Mouse (Mus musculus): ENCODE measurements around the gene Olfr601. TPM values are rescaled to one million over a fixed set of nuclear protein-coding genes. Genes with fewer than 3 reads are reported as not detected.

The Olfr601 gene
- polyA plus RNA-seq (2012), result not detected in 2 replicates

DNA sequence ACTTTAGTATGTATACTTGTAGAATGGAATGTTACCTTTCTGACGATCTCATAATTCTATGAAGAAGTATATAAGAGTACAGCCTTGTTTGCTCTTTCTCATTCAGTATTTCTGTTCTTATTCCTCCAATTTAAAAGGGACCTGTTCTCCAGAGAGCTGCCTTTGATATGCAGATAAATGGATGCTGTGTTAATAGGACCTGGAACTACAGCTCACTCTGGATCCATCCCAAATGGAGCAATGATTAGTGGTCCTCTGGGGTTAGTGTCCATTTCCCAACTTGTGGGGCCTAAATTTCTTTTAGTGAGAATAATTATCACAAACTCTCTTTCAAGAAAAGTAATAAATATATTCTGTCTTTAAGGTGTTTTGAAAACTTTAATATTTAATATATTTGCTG, at the start of gene Olfr601:
TSS of gene Olfr601 (minus strand) at position 101 of the 400 bp plus-strand sequence.

DNA sequence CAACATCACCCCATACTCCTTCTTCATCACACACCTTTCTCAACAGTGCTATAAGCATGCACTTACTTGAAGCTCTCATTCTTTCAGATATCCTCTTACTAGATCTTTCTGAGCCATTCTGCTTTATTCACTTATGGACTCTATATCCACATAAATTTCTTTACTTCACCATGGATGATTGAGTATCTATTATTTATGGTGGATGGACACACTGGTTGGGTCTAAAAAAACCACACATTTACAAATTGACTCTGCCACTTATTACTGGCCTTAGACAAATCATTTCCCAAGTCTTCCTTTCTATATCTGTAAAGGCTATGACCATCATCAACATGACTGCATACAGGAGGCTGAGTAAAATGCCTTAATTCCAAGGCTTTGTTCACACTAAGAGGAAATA, 23.6 kb upstream of the Olfr601 start, which contains the start of gene Olfr603:
TSS of gene Olfr603 (minus strand) at position 101 of the 400 bp plus-strand sequence.

DNA sequence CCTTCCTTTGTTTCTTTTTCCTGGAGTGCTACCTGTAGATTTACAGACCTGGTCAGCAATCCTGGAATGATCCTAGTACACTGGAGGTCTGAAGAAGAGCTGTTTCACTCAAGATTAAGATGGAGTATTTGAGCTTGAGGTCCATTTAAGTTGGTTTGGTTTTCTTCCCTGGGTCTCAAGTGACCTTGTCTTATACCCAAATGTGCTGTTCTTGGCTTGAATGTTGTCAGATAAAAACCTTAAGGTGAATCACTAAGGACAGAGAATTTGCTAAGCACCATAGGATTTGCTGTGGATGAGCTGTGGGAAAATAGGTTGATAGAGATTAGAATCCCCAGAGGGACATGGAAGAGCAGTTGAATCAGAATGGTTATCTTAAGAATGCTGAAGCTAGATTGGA, 12.9 kb downstream of the Olfr601 start, which contains the start of gene Olfr600:
TSS of gene Olfr600 (minus strand) at position 101 of the 400 bp plus-strand sequence.

DNA sequence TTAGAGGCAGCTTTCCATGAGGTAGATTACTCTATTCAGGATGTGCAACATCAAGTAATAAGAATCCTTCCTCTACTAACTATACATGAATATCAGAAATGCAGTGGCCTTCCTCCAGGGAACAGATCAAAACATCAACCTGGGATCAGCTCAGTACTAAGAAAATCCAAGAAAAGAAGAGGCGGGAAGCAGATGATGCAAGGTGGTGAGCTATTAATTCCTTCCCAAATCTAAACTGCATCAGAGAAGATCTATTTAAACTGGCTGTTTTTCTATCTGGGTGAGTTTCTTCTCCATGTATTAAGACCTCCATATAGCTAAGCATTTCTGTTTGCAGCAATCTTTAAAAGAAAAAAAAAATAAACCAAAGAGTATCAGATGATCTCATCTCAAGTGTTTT, 26.8 kb downstream of the Olfr601 start, which contains the start of gene Olfr599:
TSS of gene Olfr599 (plus strand) at position 301 of the 400 bp plus-strand sequence.

DNA sequence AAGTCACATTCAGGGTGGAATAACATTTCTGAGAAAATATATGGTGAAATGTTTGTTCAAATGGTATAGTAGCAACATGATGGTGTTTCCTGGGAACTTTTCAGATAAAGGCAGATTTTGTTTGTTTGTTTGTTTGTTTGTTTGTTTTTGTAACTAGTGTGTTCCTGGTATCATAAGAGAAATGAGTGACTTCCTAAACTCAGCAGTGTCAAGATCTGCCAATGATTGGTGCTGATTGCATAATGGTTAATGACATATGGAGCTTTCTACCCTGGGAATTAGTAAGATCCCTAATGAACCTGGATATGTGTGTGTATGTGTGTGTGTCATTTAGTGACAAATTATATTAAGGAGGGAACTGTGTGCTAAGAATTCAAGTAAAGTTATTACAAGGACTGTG, 39.2 kb downstream of the Olfr601 start, which contains the start of gene Olfr598:
TSS of gene Olfr598 (plus strand) at position 301 of the 400 bp plus-strand sequence.

DNA sequence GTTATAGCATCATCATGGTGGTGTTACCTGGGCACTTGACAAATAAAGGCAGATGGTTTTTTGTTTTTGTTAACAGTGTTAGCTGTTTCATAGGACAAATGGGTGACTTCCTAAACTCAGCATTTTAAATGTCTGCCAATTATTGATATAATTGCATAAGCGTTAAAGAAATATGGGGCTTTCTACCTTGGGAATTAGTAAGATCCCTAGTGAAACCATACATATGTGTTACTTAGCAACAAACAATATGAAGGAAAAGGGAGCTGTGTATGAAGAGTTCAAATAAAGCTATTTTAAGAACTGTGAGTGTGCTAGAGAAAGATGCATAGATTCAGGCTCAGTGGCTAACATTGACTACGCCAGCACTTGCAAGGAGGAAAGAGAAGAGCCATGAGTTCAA, 46.4 kb downstream of the Olfr601 start, which contains the start of gene Olfr597:
TSS of gene Olfr597 (plus strand) at position 301 of the 400 bp plus-strand sequence.

Other genes starting within 250 kb of the Olfr601 start
- gene Olfr586, start 237.0 kb downstream of the Olfr601 start, polyA plus RNA-seq (2012), result not detected in 2 replicates
- not detected in 2 replicates for gene Olfr588-ps1, start 221.8 kb downstream of the Olfr601 start, polyA plus RNA-seq (2012)
- gene Olfr589, start 206.3 kb downstream of the Olfr601 start, polyA plus RNA-seq (2012), result not detected in 2 replicates
- gene Olfr591, start 184.3 kb downstream of the Olfr601 start, polyA plus RNA-seq (2012), result not detected in 2 replicates
- not detected in 2 replicates for gene Olfr592, start 177.9 kb downstream of the Olfr601 start, polyA plus RNA-seq (2012)
- gene Olfr593, start 150.8 kb downstream of the Olfr601 start, polyA plus RNA-seq (2012), result not detected in 2 replicates
- not detected in 2 replicates for gene Olfr594, start 145.7 kb downstream of the Olfr601 start, polyA plus RNA-seq (2012)
- not detected in 2 replicates for gene Usp17ld, start 110.2 kb downstream of the Olfr601 start, polyA plus RNA-seq (2012)
- gene Olfr596, start 57.0 kb downstream of the Olfr601 start, polyA plus RNA-seq (2012), result not detected in 2 replicates
- gene Olfr597, start 46.3 kb downstream of the Olfr601 start, polyA plus RNA-seq (2012), result not detected in 2 replicates
- not detected in 2 replicates for gene Olfr598, start 39.1 kb downstream of the Olfr601 start, polyA plus RNA-seq (2012)
- not detected in 2 replicates for gene Olfr599, start 26.7 kb downstream of the Olfr601 start, polyA plus RNA-seq (2012)
- not detected in 2 replicates for gene Olfr600, start 13.0 kb downstream of the Olfr601 start, polyA plus RNA-seq (2012)
- not detected in 2 replicates for gene Olfr603, start 23.5 kb upstream of the Olfr601 start, polyA plus RNA-seq (2012)
- not detected in 2 replicates for gene Usp17lc, start 52.4 kb upstream of the Olfr601 start, polyA plus RNA-seq (2012)
- not detected in 2 replicates for gene Olfr605, start 82.8 kb upstream of the Olfr601 start, polyA plus RNA-seq (2012)
- not detected in 2 replicates for gene Olfr606, start 86.4 kb upstream of the Olfr601 start, polyA plus RNA-seq (2012)
- gene Olfr607, start 101.5 kb upstream of the Olfr601 start, polyA plus RNA-seq (2012), result not detected in 2 replicates
- not detected in 2 replicates for gene Olfr608, start 107.2 kb upstream of the Olfr601 start, polyA plus RNA-seq (2012)
- not detected in 2 replicates for gene Olfr609, start 135.4 kb upstream of the Olfr601 start, polyA plus RNA-seq (2012)
- not detected in 2 replicates for gene Olfr610, start 149.5 kb upstream of the Olfr601 start, polyA plus RNA-seq (2012)
- gene Olfr611, start 158.2 kb upstream of the Olfr601 start, polyA plus RNA-seq (2012), result not detected in 2 replicates
- not detected in 2 replicates for gene Olfr612, start 180.1 kb upstream of the Olfr601 start, polyA plus RNA-seq (2012)
- gene Olfr613, start 185.4 kb upstream of the Olfr601 start, polyA plus RNA-seq (2012), result not detected in 2 replicates
- not detected in 2 replicates for gene Olfr615, start 193.4 kb upstream of the Olfr601 start, polyA plus RNA-seq (2012)
- not detected in 2 replicates for gene Olfr616, start 206.5 kb upstream of the Olfr601 start, polyA plus RNA-seq (2012)
- gene Olfr617, start 210.4 kb upstream of the Olfr601 start, polyA plus RNA-seq (2012), result not detected in 2 replicates
- not detected in 2 replicates for gene Olfr618, start 227.4 kb upstream of the Olfr601 start, polyA plus RNA-seq (2012)
- not detected in 2 replicates for gene Olfr619, start 237.9 kb upstream of the Olfr601 start, polyA plus RNA-seq (2012)
- not detected in 2 replicates for gene Olfr620, start 249.9 kb upstream of the Olfr601 start, polyA plus RNA-seq (2012)

All from megakaryocyte-erythroid progenitor cell, adult 5 weeks (primary cell).